Mouse (Mus musculus): ENCODE results near the gene 4931409K22Rik. TPM values are rescaled to one million over a fixed set of nuclear protein-coding genes. Genes with fewer than 3 reads are reported as not detected.
A peak's percentile ranks its signal among the peaks of the same experiment; 100 is the strongest.
"Not testable (repeated sequence)": the region's sequence is repeated elsewhere in the genome, so short reads cannot be mapped to it uniquely, and the experiment has no call there.

Gene 4931409K22Rik
- polyA plus RNA-seq, 2 experiments from 2014 or later, result not detected

- ATAC-seq, result no peak
Measured at GRCm38 (mm10) chr5:24592471-24593160, 36.0 kb upstream of the 4931409K22Rik start.

GRCm38 (mm10) chr5:24591796-24592470, 35.3 kb upstream of the 4931409K22Rik start:
- no peak for ATAC-seq

- ATAC-seq, result no peak
Measured at GRCm38 (mm10) chr5:24591268-24591721, 34.7 kb upstream of the 4931409K22Rik start.

- no peak for ATAC-seq
Measured at GRCm38 (mm10) chr5:24589511-24590500, 33.2 kb upstream of the 4931409K22Rik start.

GRCm38 (mm10) chr5:24587200-24587577, 30.6 kb upstream of the 4931409K22Rik start:
- ATAC-seq, result no peak

GRCm38 (mm10) chr5:24586547-24587199, 30.1 kb upstream of the 4931409K22Rik start, which contains the start of gene Chpf2:
Chpf2 (plus strand) TSS chr5:24586741.
- ATAC-seq, result peak; percentile 99

- ATAC-seq, result peak; percentile 48
Measured at GRCm38 (mm10) chr5:24586106-24586505, 29.5 kb upstream of the 4931409K22Rik start.

GRCm38 (mm10) chr5:24578109-24578963, 21.7 kb upstream of the 4931409K22Rik start:
- no peak for ATAC-seq

- ATAC-seq, result peak; percentile 93
Measured at GRCm38 (mm10) chr5:24577183-24577929, 20.7 kb upstream of the 4931409K22Rik start, which contains the start of gene Abcf2. Abcf2 (minus strand) TSS chr5:24577467.

- ATAC-seq, result peak; percentile 24
Measured at GRCm38 (mm10) chr5:24576801-24577182, 20.2 kb upstream of the 4931409K22Rik start.

GRCm38 (mm10) chr5:24575948-24576347, 19.3 kb upstream of the 4931409K22Rik start:
- ATAC-seq, result no peak

- not testable (repeated sequence) for ATAC-seq
Measured at GRCm38 (mm10) chr5:24555335-24555734, 1.3 kb downstream of the 4931409K22Rik start.

- no peak for ATAC-seq
Measured at GRCm38 (mm10) chr5:24553621-24554244, 2.9 kb downstream of the 4931409K22Rik start.

GRCm38 (mm10) chr5:24551317-24551688, 5.3 kb downstream of the 4931409K22Rik start:
- ATAC-seq, result no peak

- no peak for ATAC-seq
Measured at GRCm38 (mm10) chr5:24550598-24551316, 5.9 kb downstream of the 4931409K22Rik start.

- ATAC-seq, result no peak
Measured at GRCm38 (mm10) chr5:24542643-24543042, 14.0 kb downstream of the 4931409K22Rik start.

- ATAC-seq, result no peak
Measured at GRCm38 (mm10) chr5:24541144-24541569, 15.5 kb downstream of the 4931409K22Rik start.

GRCm38 (mm10) chr5:24540387-24541143, 16.0 kb downstream of the 4931409K22Rik start, which contains the start of gene Asb10:
Asb10 (minus strand) TSS chr5:24540978.
- ATAC-seq, result no peak
